Comparison of ENCODE assay signal across 11 mouse cellular contexts in the genomic region with DNA sequence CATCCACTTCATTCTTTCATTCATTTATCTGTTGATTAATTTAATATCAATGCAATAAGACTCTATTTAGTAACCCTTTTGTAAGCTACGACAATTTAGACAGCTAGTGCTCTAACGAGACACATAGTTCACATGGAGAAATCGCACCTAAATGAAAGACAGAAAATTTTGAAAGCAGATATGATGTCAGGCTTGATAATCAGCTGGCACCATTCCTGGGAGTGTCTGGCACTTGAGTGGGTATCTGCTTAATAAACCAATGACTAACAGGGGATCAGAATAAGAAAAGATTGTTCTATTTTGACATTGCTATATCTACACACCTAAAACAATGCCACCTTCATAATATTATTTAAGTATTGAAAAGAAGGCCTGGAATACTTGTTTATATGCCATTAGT.
"Had no signal": no experiment of that assay in that cellular context is flagged by ENCODE, and none has a peak within 500 bp of the region (broad histone marks: within the 10 kb centered on the region; RNA-seq: fewer than 3 reads in every experiment).

No protein-coding gene starts in this region.

- DNase-seq: gastrocnemius, postnatal 25 days; heart, adult 18-20 months; heart, postnatal 10 days; heart, postnatal 4 days; kidney, adult 18-20 months; kidney, adult 8-10 months; kidney, postnatal 14 days; kidney, postnatal 36 days; layer of hippocampus, adult 9-11 months; layer of hippocampus, postnatal 36 days; left cerebral cortex, postnatal 4 days had no signal
